Mouse (Mus musculus): ENCODE measurements around the gene Ppp1r37.
A peak's percentile ranks its signal among the peaks of the same experiment; 100 is the strongest.

Ppp1r37 gene

GRCm38 (mm10) chr7:19572926-19573775 is 10.3 kb upstream of the Ppp1r37 start:
- DNase-seq (ENCODE audit: low spot score in 2 of 2) = peak; percentile 66 to 78

- DNase-seq (ENCODE audit: low spot score in 2 of 2) = no peak
Observed at GRCm38 (mm10) chr7:19569647-19570046, 6.8 kb upstream of the Ppp1r37 start.

- DNase-seq (ENCODE audit: low spot score in 2 of 2) = no peak
Observed at GRCm38 (mm10) chr7:19567426-19567825, 4.5 kb upstream of the Ppp1r37 start.

GRCm38 (mm10) chr7:19565803-19566202 is 2.9 kb upstream of the Ppp1r37 start:
- DNase-seq (ENCODE audit: low spot score in 2 of 2) = no peak

GRCm38 (mm10) chr7:19564455-19564854 is 1.6 kb upstream of the Ppp1r37 start:
- DNase-seq (ENCODE audit: low spot score in 2 of 2) = peak in 1 of 2 experiments; percentile 17

- no peak for DNase-seq (ENCODE audit: low spot score in 2 of 2)
Observed at GRCm38 (mm10) chr7:19563884-19564283, 1.0 kb upstream of the Ppp1r37 start.

GRCm38 (mm10) chr7:19561765-19562642 is 872 bp downstream of the Ppp1r37 start:
- peak; percentile 91 for DNase-seq (ENCODE audit: low spot score in 2 of 2)

- DNase-seq (ENCODE audit: low spot score in 2 of 2) = peak in 1 of 2 experiments; percentile 13
Observed at GRCm38 (mm10) chr7:19561431-19561764, 1.5 kb downstream of the Ppp1r37 start.

- peak; percentile 13 to 38 for DNase-seq (ENCODE audit: low spot score in 2 of 2)
Observed at GRCm38 (mm10) chr7:19560491-19561260, 2.2 kb downstream of the Ppp1r37 start.

GRCm38 (mm10) chr7:19558965-19559364 is 3.9 kb downstream of the Ppp1r37 start:
- DNase-seq (ENCODE audit: low spot score in 2 of 2) = peak in 1 of 2 experiments; percentile 23

GRCm38 (mm10) chr7:19557982-19558900 is 4.6 kb downstream of the Ppp1r37 start:
- no peak for DNase-seq (ENCODE audit: low spot score in 2 of 2)

GRCm38 (mm10) chr7:19557086-19557485 is 5.8 kb downstream of the Ppp1r37 start:
- no peak for DNase-seq (ENCODE audit: low spot score in 2 of 2)

GRCm38 (mm10) chr7:19554168-19554567 is 8.7 kb downstream of the Ppp1r37 start:
- no peak for DNase-seq (ENCODE audit: low spot score in 2 of 2)

- DNase-seq (ENCODE audit: low spot score in 2 of 2) = no peak
Observed at GRCm38 (mm10) chr7:19552443-19552842, 10.4 kb downstream of the Ppp1r37 start.

- no peak for DNase-seq (ENCODE audit: low spot score in 2 of 2)
Observed at GRCm38 (mm10) chr7:19551634-19552033, 11.2 kb downstream of the Ppp1r37 start.

- no peak for DNase-seq (ENCODE audit: low spot score in 2 of 2)
Observed at GRCm38 (mm10) chr7:19549394-19549793, 13.5 kb downstream of the Ppp1r37 start.

GRCm38 (mm10) chr7:19547344-19547969 is 15.4 kb downstream of the Ppp1r37 start:
- no peak for DNase-seq (ENCODE audit: low spot score in 2 of 2)

GRCm38 (mm10) chr7:19546007-19546406 is 16.9 kb downstream of the Ppp1r37 start:
- DNase-seq (ENCODE audit: low spot score in 2 of 2) = no peak

GRCm38 (mm10) chr7:19543584-19543983 is 19.3 kb downstream of the Ppp1r37 start:
- peak; percentile 21 to 54 for DNase-seq (ENCODE audit: low spot score in 2 of 2)

- no peak for DNase-seq (ENCODE audit: low spot score in 2 of 2)
Observed at GRCm38 (mm10) chr7:19542155-19542691, 20.7 kb downstream of the Ppp1r37 start.
